Mouse (Mus musculus): Measurements from ENCODE around the gene Tmem9. TPM values are rescaled to one million over a fixed set of nuclear protein-coding genes. Genes with fewer than 3 reads are reported as not detected.

The Tmem9 gene
- polyA plus RNA-seq, 1 experiment from 2014 or later, result 122 TPM

DNA sequence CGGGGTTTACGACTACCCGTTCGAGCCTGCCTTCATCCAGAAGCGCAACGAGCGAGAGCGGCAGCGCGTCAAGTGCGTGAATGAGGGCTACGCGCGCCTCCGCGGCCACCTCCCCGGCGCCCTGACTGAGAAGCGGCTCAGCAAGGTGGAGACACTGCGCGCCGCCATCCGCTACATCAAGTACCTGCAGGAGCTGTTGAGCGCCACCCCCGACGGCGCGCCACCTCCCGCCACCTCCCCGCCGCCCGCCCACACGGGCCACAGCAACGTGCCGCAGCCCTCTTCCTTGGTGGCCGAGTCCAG lies 43.0 kb downstream of the Tmem9 start:
- DNase-seq (ENCODE audit: low read depth, low spot score), result no peak
- no peak for ATAC-seq
- H3K27me3 ChIP-seq, result peaks cover 17% of the 10 kb centered on the region
- ChIA-PET POLR2A (no interaction called here), CTCF (interaction anchor here (0.7 to 3.4 kb wide), 9 partner anchors 10 to 124 kb away, joined by 3 to 13 read pairs (median 4); no protein-coding TSS in a partner anchor)
- in situ Hi-C loops (cut with MboI; ENCODE audit: low pct_unique_long_range_greater_than_20kb), result no loop called here
- no peak for TF ChIP-seq CTCF (IDR thresholded peaks at IDR 0.05)

DNA sequence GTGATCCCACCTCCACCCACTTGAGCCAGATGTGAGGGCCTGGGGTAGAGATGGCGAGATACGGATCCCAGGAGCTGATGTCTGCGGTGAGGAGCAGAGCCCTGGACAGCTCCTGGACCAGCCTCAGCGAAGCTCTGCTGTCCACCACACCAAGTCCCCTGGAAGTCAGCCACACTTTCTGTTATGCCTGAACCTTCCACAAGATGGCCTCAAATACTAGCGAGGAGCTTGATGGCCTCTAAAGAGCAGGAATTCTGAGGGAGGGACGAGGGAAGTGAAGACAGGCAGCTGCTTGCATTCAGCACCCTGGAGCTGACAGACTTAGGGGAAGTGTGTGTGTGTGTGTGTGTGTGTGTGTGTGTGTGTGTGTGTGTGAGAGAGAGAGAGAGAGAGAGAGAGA lies 43.5 kb downstream of the Tmem9 start:
- in situ Hi-C loops (cut with MboI; ENCODE audit: low pct_unique_long_range_greater_than_20kb), result no loop called here
- POLR2A ChIA-PET, result no interaction called here
- CTCF ChIA-PET, result interaction anchor here (0.7 to 3.4 kb wide), 11 partner anchors 10 to 124 kb away, joined by 3 to 13 read pairs (median 4); no protein-coding TSS in a partner anchor
- peaks cover 17% of the 10 kb centered on the region for H3K27me3 ChIP-seq
- no peak for TF ChIP-seq CTCF (IDR thresholded peaks at IDR 0.05)
- ATAC-seq (peak; percentile 75), DNase-seq (ENCODE audit: low read depth, low spot score) (peak; percentile 49)

DNA sequence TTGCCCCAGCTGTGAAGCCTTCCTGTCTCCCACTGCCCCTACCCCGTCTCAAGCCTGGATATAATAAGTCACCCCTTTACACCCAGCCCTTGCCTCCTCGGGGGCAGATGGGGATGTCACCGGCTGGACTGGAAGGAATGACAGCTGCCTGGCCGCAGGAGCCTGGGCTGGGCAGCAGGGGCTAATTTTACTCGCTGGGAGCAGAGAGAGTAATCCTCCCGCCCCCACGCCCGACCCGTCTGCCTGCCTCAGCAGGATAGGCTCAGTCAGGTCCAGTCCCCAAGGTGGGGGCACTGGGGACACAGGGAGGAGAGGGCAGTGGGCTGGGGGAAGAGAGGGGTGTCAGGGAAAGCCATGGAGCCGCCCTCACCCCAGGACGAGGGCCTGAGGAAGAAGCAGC lies 44.6 kb downstream of the Tmem9 start, which contains the start of gene Cacna1s:
TSS of gene Cacna1s (plus strand) at position 204 of the 400 bp plus-strand sequence.
- ChIA-PET POLR2A (no interaction called here), CTCF (interaction anchor here (1.5 to 1.8 kb wide), 2 partner anchors 12 to 20 kb away, joined by 4 read pairs; no protein-coding TSS in a partner anchor)
- TF ChIP-seq CTCF (IDR thresholded peaks at IDR 0.05), result no peak
- ATAC-seq, result no peak
- DNase-seq (ENCODE audit: low read depth, low spot score), result no peak
- in situ Hi-C loops (cut with MboI; ENCODE audit: low pct_unique_long_range_greater_than_20kb), result no loop called here
- peaks cover 17% of the 10 kb centered on the region for H3K27me3 ChIP-seq

DNA sequence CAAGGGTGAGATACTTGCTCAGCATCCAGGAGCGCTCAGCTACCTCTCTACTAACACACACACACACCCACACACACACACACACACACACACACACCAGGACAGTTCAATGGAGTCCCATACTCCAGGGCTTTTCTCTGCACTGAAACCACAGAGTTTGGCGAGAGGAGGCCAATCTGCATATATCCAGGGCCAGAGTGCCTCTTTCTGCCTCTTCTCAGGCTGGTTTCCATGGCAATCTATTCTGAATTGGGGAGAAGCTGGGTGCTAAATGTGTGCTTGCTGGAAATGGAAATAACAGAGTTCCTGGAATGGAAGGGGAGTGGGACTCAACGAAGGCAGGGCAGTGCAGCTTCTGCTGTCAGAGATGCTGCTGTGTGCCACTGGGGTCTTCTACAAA lies 47.8 kb downstream of the Tmem9 start:
- TF ChIP-seq CTCF (IDR thresholded peaks at IDR 0.05), result no peak
- ChIA-PET POLR2A (no interaction called here), CTCF (interaction anchor here (1.2 to 1.6 kb wide), 3 partner anchors 10 to 112 kb away, joined by 3 to 7 read pairs (median 6); no protein-coding TSS in a partner anchor)
- in situ Hi-C loops (cut with MboI; ENCODE audit: low pct_unique_long_range_greater_than_20kb), result no loop called here
- DNase-seq (ENCODE audit: low read depth, low spot score) (no peak), ATAC-seq (no peak)
- H3K27me3 ChIP-seq, result peaks cover 6% of the 10 kb centered on the region

DNA sequence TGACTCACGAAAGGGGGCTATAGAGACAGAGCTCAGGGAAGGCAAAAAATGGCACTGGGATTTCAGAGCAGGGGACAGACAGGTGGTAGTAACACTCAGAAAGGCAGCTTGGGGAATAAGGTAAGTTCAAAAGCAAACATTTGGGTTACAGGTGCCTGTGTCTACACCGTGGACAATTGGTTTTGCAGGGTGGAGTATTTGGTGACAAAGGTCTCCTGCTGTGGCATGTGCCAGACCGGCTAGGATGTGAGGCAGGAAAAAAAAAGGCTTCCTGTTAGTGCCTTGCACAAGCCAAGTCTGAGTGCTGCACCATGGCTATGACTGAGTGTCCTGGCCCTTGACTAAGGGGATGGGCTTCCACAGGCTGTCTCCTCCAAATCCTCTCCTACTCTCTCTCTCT lies 50.6 kb downstream of the Tmem9 start:
- ChIA-PET CTCF (interaction anchor here (1.1 kb wide), 1 partner anchor 9 kb away, joined by 3 read pairs; the partner anchor contains the start of gene Ascl5), POLR2A (no interaction called here)
- no peak for ATAC-seq
- H3K27me3 ChIP-seq, result peaks cover 3% of the 10 kb centered on the region
- no peak for DNase-seq (ENCODE audit: low read depth, low spot score)
- no peak for TF ChIP-seq CTCF (IDR thresholded peaks at IDR 0.05)
- in situ Hi-C loops (cut with MboI; ENCODE audit: low pct_unique_long_range_greater_than_20kb), result no loop called here

DNA sequence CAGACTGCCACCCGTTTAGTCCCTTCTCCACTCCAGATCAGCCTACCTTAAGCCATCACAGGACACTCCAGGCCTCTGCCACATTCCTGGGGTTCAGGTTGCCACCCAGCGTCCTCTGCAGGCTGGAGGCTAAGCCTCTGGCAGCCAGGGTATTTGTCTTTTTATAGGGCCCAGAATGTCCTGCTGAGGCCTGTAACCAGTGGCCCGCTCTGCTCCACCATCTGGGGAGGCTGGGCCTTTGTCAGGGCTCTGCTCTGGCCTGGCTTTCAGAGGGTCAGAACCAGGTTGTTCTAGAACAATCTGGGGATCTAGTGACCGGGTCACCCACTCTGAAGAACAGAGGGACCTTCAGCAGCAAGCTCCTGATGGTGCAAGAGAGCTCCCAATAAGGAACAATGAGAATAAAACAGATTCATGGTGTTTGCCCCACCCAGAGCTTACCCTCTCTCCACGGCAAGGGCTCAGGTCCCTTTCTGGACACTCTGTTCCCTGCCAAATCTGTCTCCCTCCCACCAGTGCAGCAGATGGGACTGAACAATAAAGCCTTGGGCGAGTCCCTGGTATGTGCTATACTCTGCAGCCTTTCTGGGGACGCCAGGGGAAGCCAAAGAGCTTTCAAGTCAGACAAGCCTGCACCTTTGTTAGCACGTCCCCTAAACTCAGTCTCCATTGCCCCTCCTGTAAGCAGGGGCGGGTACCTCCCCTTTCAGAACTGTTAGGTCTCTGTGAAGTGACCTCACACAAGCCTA lies 53.3 kb downstream of the Tmem9 start:
- no peak for ATAC-seq
- no peak for DNase-seq (ENCODE audit: low read depth, low spot score)
- ChIA-PET CTCF (interaction anchor here (1.1 kb wide), 1 partner anchor 9 kb away, joined by 3 read pairs; no protein-coding TSS in a partner anchor), POLR2A (no interaction called here)
- H3K27me3 ChIP-seq, result peaks cover 4% of the 10 kb centered on the region
- no peak for TF ChIP-seq CTCF (IDR thresholded peaks at IDR 0.05)
- in situ Hi-C loops (cut with MboI; ENCODE audit: low pct_unique_long_range_greater_than_20kb), result no loop called here

DNA sequence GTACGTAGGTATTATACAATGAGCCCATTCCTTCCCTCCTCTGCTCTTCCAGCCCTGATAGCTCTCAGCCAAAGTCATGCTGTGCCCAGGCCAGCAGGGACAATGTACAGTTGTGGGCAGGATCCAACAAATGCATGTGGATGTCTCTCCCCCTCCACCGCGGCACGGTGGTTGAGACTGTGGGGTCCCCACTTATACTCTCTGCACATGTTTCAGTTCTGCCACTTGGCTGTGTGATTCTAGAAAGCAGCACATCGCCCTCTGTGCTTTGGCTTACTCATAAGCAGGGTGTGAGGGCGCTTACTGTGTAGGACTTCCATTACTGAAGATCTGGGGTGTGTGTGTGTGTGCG lies 53.8 kb downstream of the Tmem9 start:
- TF ChIP-seq CTCF (IDR thresholded peaks at IDR 0.05), result no peak
- H3K27me3 ChIP-seq, result peaks cover 4% of the 10 kb centered on the region
- DNase-seq (ENCODE audit: low read depth, low spot score) (no peak), ATAC-seq (no peak)
- ChIA-PET CTCF (interaction anchor here (1.1 kb wide), 1 partner anchor 10 kb away, joined by 3 read pairs; no protein-coding TSS in a partner anchor), POLR2A (no interaction called here)
- in situ Hi-C loops (cut with MboI; ENCODE audit: low pct_unique_long_range_greater_than_20kb), result no loop called here

DNA sequence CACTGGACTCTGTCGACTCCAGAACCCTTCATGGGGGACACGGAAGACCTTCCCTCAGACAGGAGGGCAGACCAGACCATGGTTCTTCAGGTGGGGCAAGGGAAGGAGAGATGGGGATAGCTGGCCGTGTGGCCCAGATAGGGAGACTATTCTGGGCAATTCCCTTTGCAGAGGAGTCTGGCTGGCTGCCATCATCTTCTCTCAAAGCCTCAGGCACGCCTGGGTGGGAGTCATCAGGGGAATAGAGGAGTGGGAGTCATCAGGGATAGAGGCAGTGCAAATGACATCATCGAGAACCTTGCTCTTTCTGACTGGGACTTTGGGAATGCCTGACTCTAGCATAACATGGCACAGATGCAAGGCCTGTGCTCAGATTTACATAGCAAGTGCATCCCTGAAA lies 56.0 kb downstream of the Tmem9 start:
- ATAC-seq, result no peak
- ChIA-PET CTCF (interaction anchor here (1.0 to 1.6 kb wide), 2 partner anchors 12 to 16 kb away, joined by 3 to 4 read pairs; no protein-coding TSS in a partner anchor), POLR2A (no interaction called here)
- no peak for TF ChIP-seq CTCF (IDR thresholded peaks at IDR 0.05)
- no peak for DNase-seq (ENCODE audit: low read depth, low spot score)
- in situ Hi-C loops (cut with MboI; ENCODE audit: low pct_unique_long_range_greater_than_20kb), result no loop called here
- H3K27me3 ChIP-seq, result peaks cover 4% of the 10 kb centered on the region

DNA sequence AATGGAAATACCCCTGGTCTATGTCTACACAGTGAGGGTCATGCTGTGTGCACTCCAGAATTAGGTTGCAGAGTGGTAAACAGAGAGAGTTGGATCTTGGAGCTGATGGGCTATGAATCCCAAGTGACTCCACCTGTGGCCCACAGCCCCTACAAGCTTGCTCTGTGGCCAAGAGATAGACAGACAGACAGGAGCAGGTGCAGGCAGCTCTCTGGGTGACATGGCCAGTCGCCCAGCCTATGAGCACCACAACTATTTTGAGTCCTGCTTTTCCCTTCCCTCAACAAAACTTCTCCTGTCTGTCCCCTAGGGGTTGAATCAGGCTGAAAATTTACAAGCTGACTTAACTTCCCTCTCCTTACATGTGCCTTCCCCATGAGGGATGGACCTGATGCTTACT lies 58.7 kb downstream of the Tmem9 start:
- ChIA-PET CTCF (interaction anchor here (0.7 to 1.0 kb wide), 2 partner anchors 9 to 15 kb away, joined by 3 read pairs; no protein-coding TSS in a partner anchor), POLR2A (interaction anchor here (0.6 kb wide), 1 partner anchor 336 kb away, joined by 3 read pairs; no protein-coding TSS in a partner anchor)
- H3K27me3 ChIP-seq, result peaks cover 4% of the 10 kb centered on the region
- TF ChIP-seq CTCF (IDR thresholded peaks at IDR 0.05), result no peak
- in situ Hi-C loops (cut with MboI; ENCODE audit: low pct_unique_long_range_greater_than_20kb), result no loop called here
- no peak for DNase-seq (ENCODE audit: low read depth, low spot score)
- no peak for ATAC-seq

DNA sequence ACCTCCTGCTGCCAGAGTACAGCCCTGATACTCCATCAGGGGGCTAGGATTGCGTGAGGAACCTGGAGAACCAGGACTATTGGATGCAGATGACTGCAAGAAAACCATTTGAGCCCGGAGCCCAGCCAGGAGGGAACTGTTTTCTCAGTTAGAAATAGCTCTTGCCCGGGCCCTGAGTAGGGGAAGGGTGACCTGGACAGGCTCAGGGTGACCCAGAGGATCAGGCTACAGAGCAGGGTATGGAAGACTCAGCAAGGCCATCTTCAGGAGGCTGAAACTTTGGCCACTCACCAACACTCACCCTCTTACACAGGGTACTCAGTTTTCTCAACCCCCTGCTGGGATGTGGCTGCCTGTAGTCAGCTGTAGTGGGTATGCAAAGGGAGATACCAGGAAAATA lies 59.6 kb downstream of the Tmem9 start:
- ATAC-seq, result no peak
- CTCF ChIA-PET, result interaction anchor here (1.5 kb wide), 2 partner anchors 18 to 100 kb away, joined by 3 read pairs; partner anchors contain the start of gene Ascl5
- POLR2A ChIA-PET, result no interaction called here
- TF ChIP-seq CTCF (IDR thresholded peaks at IDR 0.05), result no peak
- in situ Hi-C loops (cut with MboI; ENCODE audit: low pct_unique_long_range_greater_than_20kb), result no loop called here
- peaks cover 4% of the 10 kb centered on the region for H3K27me3 ChIP-seq
- DNase-seq (ENCODE audit: low read depth, low spot score), result no peak

DNA sequence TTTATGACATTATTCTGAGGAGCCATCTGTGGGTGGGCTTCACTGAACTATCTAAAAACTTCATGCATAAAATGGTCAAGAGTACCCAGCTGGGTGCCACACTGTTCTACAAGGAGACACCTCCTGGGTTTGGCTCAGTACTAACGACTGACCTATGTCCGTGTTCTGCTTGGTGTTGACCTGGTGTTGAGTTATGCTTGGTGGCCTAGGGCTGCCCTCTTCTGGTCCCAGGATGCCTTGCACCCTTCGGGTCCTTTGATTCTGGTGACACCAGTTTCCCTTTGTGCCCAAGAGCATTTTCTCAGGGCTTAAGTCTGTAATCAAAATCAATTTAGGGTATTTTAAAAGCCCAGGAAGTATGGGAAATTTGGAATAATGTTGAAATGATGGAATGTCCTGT lies 68.1 kb downstream of the Tmem9 start:
- ATAC-seq (peak; percentile 67), DNase-seq (ENCODE audit: low read depth, low spot score) (no peak)
- H3K27me3 ChIP-seq, result peaks cover 6% of the 10 kb centered on the region
- peak; percentile 92 for TF ChIP-seq CTCF (IDR thresholded peaks at IDR 0.05)
- in situ Hi-C loops (cut with MboI; ENCODE audit: low pct_unique_long_range_greater_than_20kb), result no loop called here
- POLR2A ChIA-PET, result no interaction called here
- CTCF ChIA-PET, result interaction anchor here (1.0 kb wide), 2 partner anchors 9 to 113 kb away, joined by 3 read pairs; no protein-coding TSS in a partner anchor

All from Patski (cell line).